Mouse (Mus musculus) Patski (cell line): ENCODE data around the gene 3110021N24Rik. TPM values are rescaled to one million over a fixed set of nuclear protein-coding genes. Genes with fewer than 3 reads are reported as not detected.

Experiments
- ATAC-seq: fragments of 100-300 bp; one replicate; pipeline ENCODE4 v1.8.0; 2021
- CTCF ChIA-PET: fragments of 350-600 bp; sonication (Branson Sonifier 250); formaldehyde crosslinking; loops from one replicate; lab custom pipeline; 2022; ENCODE audit warnings: inconsistent platforms; lab: Charles Lee
- POLR2A ChIA-PET: fragments of 350-600 bp; sonication (Branson Sonifier 250); formaldehyde crosslinking; loops from one replicate; lab custom pipeline; 2022; ENCODE audit warnings: antibody characterized with exemption, inconsistent platforms; lab: Charles Lee
- DNase-seq: peaks from one replicate; pipeline ENCODE4 v3.0.0-alpha.2; 2011; ENCODE audit warnings: low read depth, low spot score
- H3K27me3 ChIP-seq: fragments of 371-371 bp; one replicate; pipeline ENCODE4 v1.5.1; 2021
- CTCF ChIP-seq: fragments of 100-300 bp; IDR thresholded peaks from one replicate; pipeline ENCODE4 v1.5.1; 2021
- in situ Hi-C: fragments of 300-500 bp; cut with MboI; formaldehyde crosslinking; loops from 3 replicates; pipeline ENCODE4 v1.11.1; 2018; ENCODE audit warnings: low pct_unique_long_range_greater_than_20kb, mixed read lengths
- polyA plus RNA-seq: library from polyadenylated mRNA; unstranded; gene quantifications from one replicate; pipeline ENCODE4 v1.2.3, GENCODE M21; 2021

Gene 3110021N24Rik
- polyA plus RNA-seq, 1 experiment from 2014 or later, result 0.19 TPM

- CTCF ChIA-PET, result interaction anchor here (0.8 to 1.0 kb wide), 2 partner anchors 24 to 134 kb away, joined by 3 to 4 read pairs; no protein-coding TSS in a partner anchor
- TF ChIP-seq CTCF, result no peak
- in situ Hi-C loops, result no loop called here
- DNase-seq (no peak), ATAC-seq (no peak)
- POLR2A ChIA-PET, result no interaction called here
- H3K27me3 ChIP-seq, result no peaks in the 10 kb centered on the region
Observed at GRCm38 (mm10) chr4:108830698-108831097, 111.2 kb downstream of the 3110021N24Rik start.

Other genes starting within 250 kb of the 3110021N24Rik start
- 37.3 TPM for gene Prpf38a, start 140.3 kb upstream of the 3110021N24Rik start, polyA plus RNA-seq
- gene Orc1, start 140.2 kb upstream of the 3110021N24Rik start, polyA plus RNA-seq, result 2.1 TPM
- gene Cc2d1b, start 99.7 kb upstream of the 3110021N24Rik start, polyA plus RNA-seq, result 47.3 TPM
- gene Zfyve9, start 61.1 kb downstream of the 3110021N24Rik start, polyA plus RNA-seq, result 17.6 TPM
- gene Btf3l4, start 114.0 kb downstream of the 3110021N24Rik start, polyA plus RNA-seq, result 95.5 TPM
- 80.4 TPM for gene Txndc12, start 115.0 kb downstream of the 3110021N24Rik start, polyA plus RNA-seq
- 14.4 TPM for gene Kti12, start 128.1 kb downstream of the 3110021N24Rik start, polyA plus RNA-seq
- gene A730015C16Rik, start 129.0 kb downstream of the 3110021N24Rik start, polyA plus RNA-seq, result 0.53 TPM
- 0.13 TPM for gene Rab3b, start 159.4 kb downstream of the 3110021N24Rik start, polyA plus RNA-seq